Mouse (Mus musculus) Muller cell, postnatal 12 days (primary cell): Measurements from ENCODE around the gene Fndc3a.
A peak's percentile ranks its signal among the peaks of the same experiment; 100 is the strongest.

Experiments used
- DNase-seq: peaks from one replicate; pipeline ENCODE4 v3.0.0-alpha.2; 2015; ENCODE audit errors: inconsistent ontology term

The Fndc3a gene

DNA sequence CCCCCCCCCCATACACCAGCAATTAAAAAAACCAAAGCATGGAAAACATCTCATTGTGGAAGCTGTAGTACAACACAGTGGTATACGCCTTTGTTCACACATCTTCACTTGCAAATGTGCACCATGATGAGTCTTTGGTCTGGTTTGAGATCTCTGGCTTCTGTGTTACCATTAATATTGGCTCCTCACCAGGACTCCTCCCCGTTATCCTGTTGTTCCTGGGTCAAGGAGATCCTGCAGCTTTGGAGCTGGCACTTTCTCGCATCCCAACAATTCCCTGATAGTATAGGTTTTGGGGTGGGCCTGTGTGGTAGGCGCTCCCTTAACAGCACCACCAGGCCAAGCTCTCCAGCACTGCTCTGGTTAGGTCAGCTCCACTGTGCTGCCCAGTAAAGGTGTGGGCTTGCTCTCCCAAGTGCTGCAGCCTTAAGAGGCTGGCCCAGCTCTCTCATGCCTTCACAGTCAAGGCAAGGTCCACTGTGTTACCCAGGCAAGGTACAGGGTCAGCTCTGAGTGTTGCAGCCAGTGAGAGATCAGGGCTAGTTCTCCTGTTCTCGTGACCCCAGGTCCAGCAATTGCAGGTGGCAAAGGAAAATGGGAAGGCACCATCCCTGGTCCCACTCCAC is 173.3 kb downstream of the Fndc3a start:
- DNase-seq: no peak

DNA sequence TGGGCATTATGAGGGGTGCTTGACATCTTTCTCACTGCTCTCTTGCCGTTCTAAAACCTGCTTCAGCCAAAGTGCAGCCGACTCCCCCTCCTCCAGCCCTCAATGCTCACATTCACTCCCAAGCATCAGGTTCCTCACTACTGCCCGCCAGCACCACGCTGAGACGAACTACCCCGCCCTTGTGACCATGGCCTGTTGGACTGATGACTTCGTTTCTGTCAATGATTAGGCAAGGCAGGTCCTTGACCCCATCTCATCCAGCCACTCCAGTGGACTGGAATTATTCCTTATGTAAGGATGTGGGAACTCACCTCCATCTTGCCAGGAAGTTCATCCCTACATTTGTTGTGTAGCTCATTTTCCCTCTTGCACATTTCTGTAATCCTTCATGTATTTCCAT is 175.9 kb downstream of the Fndc3a start:
- no peak for DNase-seq

- DNase-seq: peak; percentile 44
Measured at GRCm38 (mm10) chr14:72532028-72532917, 177.5 kb downstream of the Fndc3a start.

GRCm38 (mm10) chr14:72527126-72527525 is 182.7 kb downstream of the Fndc3a start:
- DNase-seq: no peak

- no peak for DNase-seq
Measured at GRCm38 (mm10) chr14:72519561-72519960, 190.2 kb downstream of the Fndc3a start.

DNA sequence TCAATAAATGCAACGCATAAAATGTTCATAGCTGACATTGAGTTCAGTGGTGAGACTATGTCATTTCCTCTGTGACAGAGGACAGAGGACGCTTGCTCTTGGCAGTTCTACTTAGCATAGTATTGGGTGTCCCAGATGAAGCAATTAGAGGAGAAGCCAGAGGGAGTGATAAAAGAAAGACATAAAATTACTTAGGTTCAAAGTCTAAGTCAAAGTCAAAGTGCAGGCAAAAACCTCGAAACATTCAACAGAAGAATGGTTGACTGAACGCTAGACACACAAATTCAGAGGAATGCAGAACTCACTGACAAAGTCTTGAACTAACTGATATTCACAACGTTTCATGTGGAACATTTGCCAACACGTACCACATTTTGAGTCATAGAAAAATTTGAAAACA is 191.0 kb downstream of the Fndc3a start:
- DNase-seq: no peak

GRCm38 (mm10) chr14:72516376-72516775 is 193.4 kb downstream of the Fndc3a start:
- peak; percentile 52 for DNase-seq

DNA sequence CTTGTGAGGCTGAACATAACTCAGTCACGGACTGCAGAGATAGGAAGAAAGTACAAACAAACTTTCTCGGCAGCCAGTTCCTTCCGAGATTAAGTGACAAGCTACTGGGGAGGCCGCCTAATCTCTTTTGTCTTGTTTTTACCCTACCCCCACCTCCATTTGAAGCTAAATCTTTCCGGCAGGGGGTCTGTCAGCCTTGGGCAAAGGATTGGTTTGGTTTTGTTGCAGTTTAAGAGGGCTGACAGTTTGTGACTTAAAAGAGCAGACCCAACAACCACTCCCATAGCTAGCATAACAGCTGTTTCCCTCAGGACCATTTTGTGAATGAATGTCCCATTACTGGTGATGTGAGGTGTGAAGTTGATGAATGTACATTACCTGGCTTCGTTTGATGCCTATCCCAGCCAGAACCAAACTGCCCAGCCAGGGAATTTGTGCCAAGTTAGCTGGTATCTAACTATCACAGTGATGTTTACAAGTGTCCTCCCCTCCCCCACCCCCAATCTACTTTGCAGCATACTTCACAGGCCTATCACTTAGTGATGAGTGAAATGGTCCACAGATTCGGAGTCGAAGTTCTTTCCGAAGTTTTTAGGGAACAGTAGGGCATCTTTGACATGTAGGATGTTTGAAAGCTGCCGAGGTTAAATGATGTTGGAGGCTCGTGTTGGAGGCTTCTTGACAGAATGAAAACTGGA is 202.9 kb downstream of the Fndc3a start:
- no peak for DNase-seq

DNA sequence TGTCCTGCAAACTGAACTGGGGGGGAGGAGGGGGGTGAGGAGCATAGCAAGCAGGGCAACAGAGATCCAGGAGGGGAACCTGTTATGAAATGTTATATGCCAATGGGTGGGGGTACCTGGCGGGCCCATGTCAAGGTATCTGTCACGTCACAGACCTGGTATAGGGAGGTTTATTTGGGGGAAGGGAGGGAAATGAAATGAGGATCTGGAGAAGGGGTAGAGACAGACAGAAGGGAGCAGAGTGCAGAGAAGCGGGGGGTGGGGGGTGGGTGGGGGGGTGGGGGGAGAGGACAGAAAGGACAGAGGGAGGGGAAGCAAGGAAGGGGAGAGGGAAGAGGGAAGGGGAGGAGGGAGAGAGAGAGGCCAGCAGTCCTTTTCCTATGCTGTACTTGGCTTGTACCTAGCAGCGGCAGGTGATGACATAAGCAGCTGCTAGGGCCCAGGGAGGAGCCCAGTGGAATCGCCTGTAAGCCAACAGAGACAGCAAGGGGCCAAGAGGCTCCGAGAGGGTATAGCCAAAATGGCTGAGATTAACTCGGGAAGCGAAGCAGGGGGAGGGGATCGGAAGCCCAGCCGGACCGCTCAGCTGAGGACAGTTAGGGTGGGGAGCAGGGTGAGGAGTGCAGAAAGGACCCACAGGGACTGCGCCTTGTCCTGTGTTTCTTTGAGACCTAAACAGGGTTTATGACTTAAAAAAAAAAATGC is 203.6 kb downstream of the Fndc3a start:
- peak; percentile 4 for DNase-seq

DNA sequence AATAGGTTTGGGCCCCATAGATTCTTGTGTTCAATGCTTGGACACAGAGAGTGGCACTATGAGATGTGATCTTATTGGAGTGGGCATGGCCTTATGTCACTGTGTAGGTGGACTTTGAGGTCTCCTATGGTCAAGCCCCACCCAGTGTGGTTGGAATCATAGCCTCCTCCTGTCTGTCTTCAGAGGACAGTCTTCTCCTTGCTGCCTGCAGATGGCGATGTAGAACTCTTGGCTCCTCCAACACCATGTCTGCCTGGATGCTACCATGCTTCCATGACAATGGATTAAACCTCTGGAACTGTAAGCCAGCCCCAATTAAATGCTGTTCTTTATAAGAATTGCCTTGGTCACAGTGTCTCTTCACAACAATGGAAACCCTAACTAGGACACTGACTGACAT is 204.8 kb downstream of the Fndc3a start:
- no peak for DNase-seq

- no peak for DNase-seq
Measured at GRCm38 (mm10) chr14:72503241-72503640, 206.6 kb downstream of the Fndc3a start.

- no peak for DNase-seq
Measured at GRCm38 (mm10) chr14:72493775-72494174, 216.0 kb downstream of the Fndc3a start.

GRCm38 (mm10) chr14:72491738-72492137 is 218.1 kb downstream of the Fndc3a start, which contains the start of gene Gm9195:
Gene Gm9195, minus strand, starts transcription at chr14:72491838.
- no peak for DNase-seq

- DNase-seq: no peak
Measured at GRCm38 (mm10) chr14:72490367-72490766, 219.4 kb downstream of the Fndc3a start.
